Mouse (Mus musculus) liver, adult 2 months (tissue): ENCODE measurements around the gene Irf5. TPM values are rescaled to one million over a fixed set of nuclear protein-coding genes. Genes with fewer than 3 reads are reported as not detected.

Experiments
- DNase-seq: peaks from one replicate; pipeline ENCODE4 v3.0.0-alpha.2; 2011; ENCODE audit warnings: low read depth, low spot score; ENCODE audit errors: extremely low read depth
- H3K27ac ChIP-seq: fragments of 200-500 bp; replicated peaks from 2 replicates; pipeline ENCODE4 v1.5.1; 2012; ENCODE audit warnings: low read depth, mild to moderate bottlenecking, control low read depth, inconsistent platforms, low read length; ENCODE audit not compliant: insufficient read depth
- H3K27me3 ChIP-seq: fragments of 200-500 bp; 2 replicates; pipeline ENCODE4 v1.6.1; 2012; ENCODE audit warnings: mild to moderate bottlenecking, moderate library complexity, low read length, inconsistent platforms; ENCODE audit not compliant: control insufficient read depth, insufficient read depth
- H3K36me3 ChIP-seq: fragments of 200-500 bp; 2 replicates; pipeline ENCODE4 v1.6.1; 2012; ENCODE audit warnings: low read length, inconsistent platforms; ENCODE audit not compliant: control insufficient read depth, insufficient read depth
- H3K4me1 ChIP-seq: fragments of 200-500 bp; 2 replicates; pipeline ENCODE4 v1.6.1; 2011; ENCODE audit warnings: low read length; ENCODE audit not compliant: control insufficient read depth, insufficient read depth
- H3K4me3 ChIP-seq: fragments of 200-500 bp; 2 replicates; pipeline ENCODE4 v1.5.1; 2011; ENCODE audit warnings: low read depth, mild to moderate bottlenecking, control low read depth, low read length, moderate library complexity; ENCODE audit not compliant: insufficient read depth
- H3K79me2 ChIP-seq: fragments of 200-500 bp; 2 replicates; pipeline ENCODE4 v1.6.1; 2012; ENCODE audit warnings: inconsistent platforms, mild to moderate bottlenecking, low read length, moderate library complexity; ENCODE audit not compliant: control insufficient read depth, insufficient read depth
- H3K9ac ChIP-seq: fragments of 200-500 bp; 2 replicates; pipeline ENCODE4 v1.6.1; 2012; ENCODE audit warnings: low read depth, mild to moderate bottlenecking, control low read depth, inconsistent platforms, low read length
- CTCF ChIP-seq: fragments of 200-500 bp; IDR thresholded peaks from 2 replicates; pipeline ENCODE4 v1.5.1; 2011; ENCODE audit warnings: low read depth, low read length, control low read depth
- POLR2A ChIP-seq: fragments of 200-500 bp; IDR thresholded peaks from 2 replicates; pipeline ENCODE4 v1.6.1; 2011; ENCODE audit warnings: low read length, control low read depth; ENCODE audit not compliant: insufficient read depth; ENCODE audit errors: extremely low read depth
- WGBS: fragments of 180-500 bp; shearing (Covaris S2); methylation state at CpG from one replicate; pipeline ENCODE4 v1.1.7; 2018; 5-methylcytosine and 5-hydroxymethylcytosine counted together
- polyA plus RNA-seq: library from polyadenylated mRNA; depleted of rRNA; stranded (reverse); fragments of >200 nt; gene quantifications from 2 replicates; pipeline ENCODE4 v1.2.3, GENCODE M21; 2012; rRNA removed
- total RNA-seq: library from RNA; depleted of rRNA; stranded (reverse); fragments of >200 nt; gene quantifications from 2 replicates; pipeline ENCODE4 v1.2.3, GENCODE M21; 2014; rRNA removed

Irf5 gene
- total and polyA plus RNA-seq, 2 experiments: 10.0 to 48.3 TPM

DNA sequence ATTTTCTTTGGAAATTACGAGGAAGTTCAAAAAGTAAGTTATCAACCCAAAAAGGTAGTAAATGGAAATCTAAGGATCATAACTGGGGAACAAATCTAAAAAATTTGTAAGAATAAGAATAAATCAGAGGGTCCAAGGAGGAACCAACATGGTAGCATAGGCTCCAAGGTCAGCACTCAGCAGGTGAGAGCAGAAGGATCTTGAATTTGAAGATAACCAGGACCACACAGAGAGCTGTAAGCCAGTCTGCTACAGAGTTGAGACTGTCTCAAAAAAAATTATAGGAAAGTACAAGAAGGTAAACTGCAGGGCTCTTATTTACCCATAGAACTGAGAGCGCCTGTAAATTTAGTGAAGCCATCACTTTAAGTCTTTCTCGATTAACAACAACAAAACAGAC lies 54.8 kb downstream of the Irf5 start:
- peaks cover 60% of the 10 kb centered on the region for H3K36me3 ChIP-seq
- no peaks in the 10 kb centered on the region for H3K27me3 ChIP-seq
- 97% methylated on average over 3 of the region's 3 CpGs for WGBS
- TF ChIP-seq CTCF: no peak
- TF ChIP-seq POLR2A: no peak
- no peaks in the 10 kb centered on the region for H3K4me1 ChIP-seq
- no peak overlapping the region for H3K27ac ChIP-seq
- H3K9ac ChIP-seq: no peak overlapping the region
- peaks cover 4% of the 10 kb centered on the region; the same call in 1 of the 2 replicates for H3K79me2 ChIP-seq
- no peak for DNase-seq
- H3K4me3 ChIP-seq: no peak overlapping the region

Other genes starting within 250 kb of the Irf5 start
- not detected in 2 replicates for gene Fam71f2, start 247.0 kb upstream of the Irf5 start, total RNA-seq
- gene Fam71f2, start 247.0 kb upstream of the Irf5 start, polyA plus RNA-seq: 0.24 TPM in 1 of 2 replicates, not detected in the other
- gene Fam71f1, start 207.5 kb upstream of the Irf5 start, total RNA-seq: not detected in 2 replicates
- not detected in 2 replicates for gene Fam71f1, start 207.5 kb upstream of the Irf5 start, polyA plus RNA-seq
- 113 and 125 TPM in 2 replicates for gene Calu, start 178.6 kb upstream of the Irf5 start, total RNA-seq
- gene Calu, start 178.6 kb upstream of the Irf5 start, polyA plus RNA-seq: 21.9 and 27.1 TPM in 2 replicates
- gene Opn1sw, start 138.2 kb upstream of the Irf5 start, total RNA-seq: 0.09 and 0.20 TPM in 2 replicates
- 0.15 and 1.1 TPM in 2 replicates for gene Opn1sw, start 138.2 kb upstream of the Irf5 start, polyA plus RNA-seq
- under 0.01 and 0.09 TPM in 2 replicates for gene Ccdc136, start 130.3 kb upstream of the Irf5 start, total RNA-seq
- gene Ccdc136, start 130.3 kb upstream of the Irf5 start, polyA plus RNA-seq: 0.11 and 0.34 TPM in 2 replicates
- gene Flnc, start 93.4 kb upstream of the Irf5 start, total RNA-seq: 0.07 and 0.28 TPM in 2 replicates
- gene Flnc, start 93.4 kb upstream of the Irf5 start, polyA plus RNA-seq: 0.04 and 0.09 TPM in 2 replicates
- 86.8 and 90.5 TPM in 2 replicates for gene Atp6v1f, start 58.9 kb upstream of the Irf5 start, total RNA-seq
- 167 and 181 TPM in 2 replicates for gene Atp6v1f, start 58.9 kb upstream of the Irf5 start, polyA plus RNA-seq
- not detected in 2 replicates for gene Atp6v1fnb, start 55.2 kb upstream of the Irf5 start, total RNA-seq
- not detected in 2 replicates for gene Atp6v1fnb, start 55.2 kb upstream of the Irf5 start, polyA plus RNA-seq
- 1.7 and 1.8 TPM in 2 replicates for gene Kcp, start 18.7 kb upstream of the Irf5 start, total RNA-seq
- gene Kcp, start 18.7 kb upstream of the Irf5 start, polyA plus RNA-seq: 5.6 and 10.2 TPM in 2 replicates
- 26.8 and 31.5 TPM in 2 replicates for gene Tnpo3, start 83.3 kb downstream of the Irf5 start, total RNA-seq
- 33.3 and 34.7 TPM in 2 replicates for gene Tnpo3, start 83.3 kb downstream of the Irf5 start, polyA plus RNA-seq
- gene Tspan33, start 167.6 kb downstream of the Irf5 start, total RNA-seq: 4.2 and 9.3 TPM in 2 replicates
- gene Tspan33, start 167.6 kb downstream of the Irf5 start, polyA plus RNA-seq: 7.0 and 8.5 TPM in 2 replicates
- 4.1 and 5.0 TPM in 2 replicates for gene Smo, start 208.9 kb downstream of the Irf5 start, total RNA-seq
- gene Smo, start 208.9 kb downstream of the Irf5 start, polyA plus RNA-seq: 6.7 and 10.5 TPM in 2 replicates
- gene Ahcyl2, start 241.4 kb downstream of the Irf5 start, total RNA-seq: 8.9 and 11.8 TPM in 2 replicates
- 5.2 and 7.4 TPM in 2 replicates for gene Ahcyl2, start 241.4 kb downstream of the Irf5 start, polyA plus RNA-seq